Mouse (Mus musculus) spleen, adult 18-20 months (tissue): ENCODE results near the gene Jsrp1.
"Not testable (repeated sequence)": the region's sequence is repeated elsewhere in the genome, so short reads cannot be mapped to it uniquely, and the experiment has no call there.

ENCODE experiments used
- DNase-seq, 2 experiments: peaks; one replicate each; pipeline ENCODE4 v3.0.0; 2022; ENCODE audit warnings: mixed read lengths in 2 of 2

The Jsrp1 gene

GRCm38 (mm10) chr10:80831136-80831535 lies 17.8 kb upstream of the Jsrp1 start:
- peak in 1 of 2 experiments; percentile 45 for DNase-seq

- DNase-seq, result no peak
These were observed 16.3 kb upstream of the Jsrp1 start for GRCm38 (mm10) chr10:80829359-80830278.

GRCm38 (mm10) chr10:80828587-80828986 lies 15.3 kb upstream of the Jsrp1 start:
- DNase-seq, result not testable (repeated sequence)

GRCm38 (mm10) chr10:80827870-80828420 lies 14.6 kb upstream of the Jsrp1 start:
- no peak for DNase-seq

GRCm38 (mm10) chr10:80827063-80827869 lies 14.0 kb upstream of the Jsrp1 start:
- no peak for DNase-seq

GRCm38 (mm10) chr10:80826151-80827062 lies 13.1 kb upstream of the Jsrp1 start, which contains the start of gene Oaz1:
TSS of gene Oaz1 (plus strand) at chr10:80826656.
- peak; percentile 97 to 98 for DNase-seq

GRCm38 (mm10) chr10:80824827-80825226 lies 11.5 kb upstream of the Jsrp1 start:
- DNase-seq, result no peak

GRCm38 (mm10) chr10:80823847-80824643 lies 10.7 kb upstream of the Jsrp1 start:
- DNase-seq, result peak in 1 of 2 experiments; percentile 32

- DNase-seq, result no peak
These were observed 10.0 kb upstream of the Jsrp1 start for GRCm38 (mm10) chr10:80823316-80823715.

GRCm38 (mm10) chr10:80822528-80822927 lies 9.2 kb upstream of the Jsrp1 start:
- no peak for DNase-seq

GRCm38 (mm10) chr10:80821991-80822390 lies 8.7 kb upstream of the Jsrp1 start:
- no peak for DNase-seq

GRCm38 (mm10) chr10:80819406-80819805 lies 6.1 kb upstream of the Jsrp1 start:
- DNase-seq, result no peak

- no peak for DNase-seq
These were observed 5.4 kb upstream of the Jsrp1 start for GRCm38 (mm10) chr10:80818599-80819281.

GRCm38 (mm10) chr10:80817955-80818354 lies 4.7 kb upstream of the Jsrp1 start:
- DNase-seq, result not testable (repeated sequence)

- DNase-seq, result no peak
These were observed 3.9 kb upstream of the Jsrp1 start for GRCm38 (mm10) chr10:80817164-80817563.

- not testable (repeated sequence) for DNase-seq
These were observed 3.0 kb upstream of the Jsrp1 start for GRCm38 (mm10) chr10:80816303-80816702.

GRCm38 (mm10) chr10:80814800-80815199 lies 1.5 kb upstream of the Jsrp1 start:
- DNase-seq, result no peak

- no peak for DNase-seq
These were observed 782 bp downstream of the Jsrp1 start for GRCm38 (mm10) chr10:80812391-80813041.

GRCm38 (mm10) chr10:80810084-80810483 lies 3.2 kb downstream of the Jsrp1 start:
- no peak for DNase-seq
